Mouse (Mus musculus) urinary bladder, postnatal 14 days (tissue): ENCODE data around the gene Ccr1l1.
"Not testable (repeated sequence)": the region's sequence is repeated elsewhere in the genome, so short reads cannot be mapped to it uniquely, and the experiment has no call there.

Source experiments
- DNase-seq: peaks from one replicate; pipeline ENCODE4 v3.0.0; 2021; ENCODE audit warnings: low spot score

Gene Ccr1l1

DNA sequence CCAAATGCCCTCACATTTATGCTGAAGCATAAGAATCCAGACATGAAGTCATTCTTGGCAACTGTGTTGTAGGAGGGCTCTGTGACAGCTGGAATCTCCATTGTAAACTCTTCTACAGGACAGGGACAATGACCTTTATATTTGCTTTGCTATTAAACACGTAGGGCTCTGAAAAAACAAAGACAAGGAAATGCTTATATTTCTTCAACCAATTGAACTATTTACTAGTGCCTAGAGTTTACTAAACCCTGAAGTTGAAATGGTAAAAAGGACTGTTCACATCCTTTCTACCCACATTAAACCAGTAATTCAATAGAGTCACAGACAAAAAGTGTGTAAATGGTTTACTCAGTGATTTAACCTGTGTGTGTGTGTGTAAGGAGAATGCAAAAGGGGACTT, at the start of gene Ccr1l1:
TSS of gene Ccr1l1 (minus strand) at position 101 of the 400 bp plus-strand sequence.
- no peak for DNase-seq

- no peak for DNase-seq
Observed at GRCm38 (mm10) chr9:124021672-124022071, 43.5 kb upstream of the Ccr1l1 start, which contains the start of gene Ccr3. Ccr3 (plus strand) TSS chr9:124021972.

- no peak for DNase-seq
Observed at GRCm38 (mm10) chr9:124019887-124020286, 41.7 kb upstream of the Ccr1l1 start.

DNA sequence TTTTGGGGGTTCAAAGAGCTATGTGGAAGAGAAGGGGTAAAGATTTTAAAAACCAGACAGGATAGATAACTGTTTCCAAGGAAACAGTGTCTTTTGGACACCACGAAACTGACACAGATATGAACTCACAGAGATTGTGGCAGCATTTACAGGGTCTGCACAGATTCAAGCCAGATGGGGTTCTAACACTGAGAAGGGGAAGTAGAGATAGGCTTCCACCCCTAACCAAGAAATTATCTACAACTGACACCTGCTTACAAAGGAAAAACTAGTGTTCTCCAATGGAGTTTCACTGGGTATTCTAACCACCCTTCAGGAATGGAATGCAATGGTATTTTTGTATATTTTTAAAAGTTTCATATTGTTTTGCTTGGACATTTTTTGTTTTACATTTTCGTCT, 37.8 kb upstream of the Ccr1l1 start:
- no peak for DNase-seq

DNA sequence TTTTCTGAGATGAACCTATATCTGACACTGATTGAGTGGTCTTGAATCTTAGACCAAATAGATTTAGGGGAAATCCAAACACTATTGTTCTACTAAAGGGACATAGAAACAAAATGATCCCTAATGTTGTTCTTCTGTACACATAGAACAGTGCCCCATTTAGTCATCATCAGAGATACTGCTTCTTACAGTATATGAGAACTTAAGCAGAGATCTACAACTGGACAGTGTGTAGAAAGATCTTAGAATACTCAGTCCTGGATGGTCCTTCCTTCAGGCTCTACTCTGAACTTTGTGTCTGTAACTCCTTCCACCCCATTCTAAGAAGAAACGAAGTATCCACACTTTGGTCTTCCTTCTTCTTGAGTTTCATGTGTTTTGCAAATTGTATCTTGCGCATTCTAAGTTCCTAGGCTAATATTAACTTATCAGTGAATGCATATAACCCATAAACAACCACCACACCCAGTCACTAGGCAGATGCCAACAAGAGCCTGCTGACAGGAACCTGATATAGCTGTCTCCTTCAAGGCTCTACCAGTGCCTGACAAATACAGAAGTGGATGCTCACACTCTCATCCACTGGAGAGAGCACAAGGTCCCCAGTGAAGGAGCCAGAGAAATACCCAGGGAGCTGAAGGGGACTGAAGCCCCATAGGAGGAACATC, 36.9 kb upstream of the Ccr1l1 start:
- DNase-seq: no peak

DNA sequence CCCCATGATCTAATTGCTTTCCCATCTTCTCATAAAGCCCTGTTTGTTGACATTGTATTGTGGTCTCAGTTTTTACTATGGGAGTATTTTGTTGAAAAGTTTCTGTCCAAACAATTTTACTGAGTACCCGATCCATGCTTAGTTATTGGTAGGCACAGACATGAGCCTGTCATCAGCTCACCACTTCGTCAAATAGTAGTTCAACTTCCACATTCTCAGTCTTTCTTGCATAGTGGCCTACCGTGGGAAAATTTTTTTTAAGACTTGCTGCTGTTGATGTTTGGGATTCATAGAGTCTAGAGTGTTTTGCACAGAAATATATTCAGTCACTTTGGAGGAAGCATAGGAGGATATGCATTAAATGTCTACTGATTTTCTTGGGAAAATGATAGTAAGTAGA, 35.1 kb upstream of the Ccr1l1 start:
- DNase-seq: no peak

- no peak for DNase-seq
Observed at GRCm38 (mm10) chr9:124012691-124013090, 34.5 kb upstream of the Ccr1l1 start.

- DNase-seq: no peak
Observed at GRCm38 (mm10) chr9:123999784-124000183, 21.6 kb upstream of the Ccr1l1 start.

DNA sequence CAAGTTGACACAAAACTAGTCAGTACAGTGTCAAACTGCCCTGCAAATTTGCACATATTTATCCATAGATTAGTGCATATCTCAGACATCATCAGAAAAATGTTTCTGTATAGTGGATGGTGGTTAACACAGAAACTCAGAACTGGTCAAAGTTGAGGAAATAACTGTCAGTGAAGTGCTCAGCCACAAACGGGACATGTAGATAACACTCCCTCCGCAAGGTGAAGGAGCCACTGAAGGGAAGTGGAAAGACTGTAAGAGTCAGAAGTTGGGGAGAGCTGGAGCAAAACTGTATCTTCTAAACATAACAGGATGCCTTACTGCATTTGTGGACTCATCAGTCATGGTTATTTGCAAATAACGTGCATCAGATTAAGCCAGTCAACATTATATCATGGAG, 19.5 kb upstream of the Ccr1l1 start:
- DNase-seq: no peak

DNA sequence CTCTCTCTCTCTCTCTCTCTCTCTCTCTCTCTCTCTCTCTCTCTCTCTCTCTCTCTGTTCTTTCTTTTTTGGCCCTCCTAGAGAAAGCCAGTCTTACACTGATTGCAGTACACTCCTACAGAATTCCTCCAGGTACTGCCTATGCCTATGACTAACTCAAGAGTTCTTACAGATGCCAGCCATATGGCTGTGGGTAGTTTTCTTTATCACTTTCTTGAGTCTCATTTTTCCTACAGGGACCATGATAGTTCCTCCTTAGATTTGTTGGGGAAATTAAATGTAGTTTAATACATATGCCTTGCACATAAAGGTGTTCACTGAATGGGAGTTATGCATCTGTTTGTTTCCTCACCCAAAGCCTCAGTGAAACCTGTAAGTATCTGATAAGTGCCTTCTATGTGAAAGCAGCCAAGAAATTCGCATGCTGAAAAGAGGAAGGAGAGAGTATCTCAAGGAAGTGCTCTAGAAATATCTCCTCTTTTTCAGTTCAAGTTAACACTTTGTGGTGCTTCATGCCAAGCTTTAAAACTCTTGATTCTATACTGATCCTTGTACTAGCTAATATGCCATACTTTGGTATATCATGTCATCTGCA, 13.2 kb upstream of the Ccr1l1 start:
- DNase-seq: no peak

DNA sequence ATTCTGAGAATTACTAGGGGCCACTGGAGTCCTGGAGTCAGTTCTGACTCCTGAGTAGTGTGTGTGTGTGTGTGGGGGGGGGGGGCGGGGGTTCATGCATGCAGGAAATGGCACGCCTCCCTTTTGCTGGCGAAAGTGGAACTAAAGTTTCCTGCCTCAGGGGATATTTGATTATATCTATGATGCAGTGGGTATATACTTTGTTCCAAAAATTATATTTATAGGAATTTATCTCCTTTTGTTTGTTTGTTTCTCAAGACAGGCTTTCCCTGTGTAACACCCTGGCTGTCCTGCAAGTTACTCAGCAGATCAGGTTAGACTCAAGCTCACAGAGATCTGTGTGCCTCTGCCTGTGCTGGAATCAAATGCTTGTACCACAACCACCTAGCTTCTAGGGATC, 11.5 kb upstream of the Ccr1l1 start:
- DNase-seq: no peak

- DNase-seq: peak; percentile 12
Observed at GRCm38 (mm10) chr9:123986217-123986616, 8.0 kb upstream of the Ccr1l1 start.

- no peak for DNase-seq
Observed at GRCm38 (mm10) chr9:123984943-123985342, 6.7 kb upstream of the Ccr1l1 start.

DNA sequence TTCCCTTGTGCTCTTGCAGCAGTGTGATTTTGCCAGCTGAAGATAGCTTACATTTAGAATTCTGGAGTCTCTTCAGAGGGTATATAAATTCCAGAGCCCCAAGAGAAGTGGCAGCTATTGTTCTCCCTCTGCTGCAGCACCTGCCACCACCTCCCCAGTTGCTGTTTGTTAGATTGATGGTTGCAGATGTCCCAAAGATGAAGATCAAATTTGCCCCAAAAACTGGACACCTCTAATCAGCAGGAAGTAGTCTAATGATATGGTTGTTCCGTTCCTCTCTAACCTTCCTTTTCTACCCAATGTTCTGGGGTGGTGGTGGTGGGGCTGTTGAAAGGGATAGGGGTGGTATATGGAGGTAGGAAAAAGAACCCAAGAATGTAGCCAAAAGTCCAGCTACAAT, 4.5 kb upstream of the Ccr1l1 start:
- no peak for DNase-seq

DNA sequence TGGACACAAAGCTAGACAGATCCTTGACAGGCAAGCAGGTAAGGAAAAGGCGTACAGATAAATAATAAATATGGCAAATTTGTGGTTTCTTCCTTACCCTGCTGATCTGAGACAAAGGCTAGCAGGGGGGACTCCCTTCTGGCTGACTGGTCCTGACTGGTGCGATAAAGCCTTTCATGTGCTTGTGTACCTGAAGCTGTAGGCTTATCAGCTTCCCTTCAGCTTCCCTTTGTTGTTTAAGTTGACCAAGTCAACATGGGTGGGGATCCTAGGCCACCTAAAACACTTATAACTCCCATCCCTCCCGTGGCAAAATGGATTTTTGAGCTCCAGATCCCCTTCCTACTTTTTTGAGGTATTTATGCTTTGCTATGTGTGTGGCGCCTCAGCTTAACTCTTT, 3.7 kb upstream of the Ccr1l1 start:
- DNase-seq: no peak

DNA sequence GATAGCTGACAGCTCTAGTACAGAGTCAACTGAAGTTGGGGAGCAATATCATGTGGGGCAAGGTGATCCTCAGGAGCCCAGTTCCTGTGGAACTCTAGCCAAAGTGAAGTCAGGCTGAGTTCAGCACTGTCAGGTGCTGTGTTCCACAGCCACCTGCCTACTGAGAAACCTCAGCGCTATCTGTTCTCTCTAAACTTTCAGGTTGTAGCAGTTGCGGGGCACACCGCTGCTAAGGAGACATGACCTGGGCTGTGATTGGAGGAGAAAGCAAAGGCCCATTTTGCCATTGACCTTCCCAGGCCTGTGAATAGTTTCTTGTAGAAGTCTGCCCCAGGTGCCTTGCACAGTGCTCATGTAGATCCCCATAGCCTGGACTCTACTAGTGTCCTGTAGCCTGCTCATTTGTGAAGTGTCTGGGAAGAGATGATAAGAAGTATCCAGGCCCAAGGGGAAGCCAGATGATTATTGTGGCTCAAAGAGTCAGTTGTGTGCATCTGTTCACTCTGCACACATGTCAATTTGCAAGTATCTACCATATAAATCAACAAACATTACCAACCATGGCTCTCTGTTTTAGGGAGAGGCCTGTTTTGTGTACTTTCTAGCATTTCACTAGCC, 2.8 kb upstream of the Ccr1l1 start:
- DNase-seq: not testable (repeated sequence)

GRCm38 (mm10) chr9:123976876-123977663, 1.1 kb downstream of the Ccr1l1 start:
- no peak for DNase-seq

DNA sequence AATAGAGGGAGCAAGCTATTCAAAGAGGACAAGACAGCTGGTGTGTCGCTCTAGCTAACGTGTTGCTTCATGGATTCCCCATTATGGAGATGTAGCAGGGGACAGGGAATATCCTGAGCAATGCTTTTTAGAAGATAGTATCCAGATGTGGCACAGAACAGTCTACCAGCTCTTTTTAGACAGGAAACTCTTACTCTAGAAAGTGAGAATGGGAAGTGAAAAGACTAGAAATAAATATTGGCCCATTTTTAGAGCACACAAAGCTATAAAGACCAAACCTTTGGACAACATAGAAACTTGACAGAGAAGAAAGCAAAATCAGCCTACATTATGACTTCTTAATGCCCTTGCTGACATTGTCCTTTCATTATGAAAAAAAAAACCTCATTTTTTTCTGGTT, 2.6 kb downstream of the Ccr1l1 start:
- no peak for DNase-seq

DNA sequence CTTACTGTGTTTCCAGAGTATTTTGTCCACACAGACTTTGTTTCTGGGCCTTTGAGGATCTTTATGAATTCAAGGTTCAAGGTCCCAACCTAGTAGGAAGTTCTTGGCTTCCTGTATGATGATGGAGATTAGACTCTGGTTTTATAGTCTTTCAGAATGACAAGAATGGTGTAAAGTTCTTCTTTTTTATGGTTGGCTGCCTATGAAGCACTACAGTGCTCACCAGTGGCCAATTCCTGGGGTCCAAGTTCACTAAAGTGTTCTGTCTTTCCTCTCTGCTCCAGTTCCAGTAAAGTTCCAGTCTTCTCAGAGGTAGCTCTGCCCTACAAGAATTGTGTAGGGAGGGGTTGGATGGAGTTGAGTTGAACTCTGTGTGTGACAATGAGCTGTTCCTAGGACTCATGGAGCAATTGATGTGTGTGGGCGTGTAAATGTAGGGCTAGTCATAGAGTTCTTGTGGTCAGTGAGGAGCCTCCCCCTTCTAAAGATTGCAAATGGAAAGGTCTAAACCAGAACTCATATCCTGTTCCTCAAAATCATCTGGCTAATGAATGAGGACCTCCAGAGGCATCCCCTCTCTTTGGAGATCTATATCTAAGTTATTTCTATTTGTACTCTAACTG, 9.8 kb downstream of the Ccr1l1 start, which contains the start of gene Ccr1:
TSS of gene Ccr1 (minus strand) at position 403 of the 623 bp plus-strand sequence.
- DNase-seq: no peak

DNA sequence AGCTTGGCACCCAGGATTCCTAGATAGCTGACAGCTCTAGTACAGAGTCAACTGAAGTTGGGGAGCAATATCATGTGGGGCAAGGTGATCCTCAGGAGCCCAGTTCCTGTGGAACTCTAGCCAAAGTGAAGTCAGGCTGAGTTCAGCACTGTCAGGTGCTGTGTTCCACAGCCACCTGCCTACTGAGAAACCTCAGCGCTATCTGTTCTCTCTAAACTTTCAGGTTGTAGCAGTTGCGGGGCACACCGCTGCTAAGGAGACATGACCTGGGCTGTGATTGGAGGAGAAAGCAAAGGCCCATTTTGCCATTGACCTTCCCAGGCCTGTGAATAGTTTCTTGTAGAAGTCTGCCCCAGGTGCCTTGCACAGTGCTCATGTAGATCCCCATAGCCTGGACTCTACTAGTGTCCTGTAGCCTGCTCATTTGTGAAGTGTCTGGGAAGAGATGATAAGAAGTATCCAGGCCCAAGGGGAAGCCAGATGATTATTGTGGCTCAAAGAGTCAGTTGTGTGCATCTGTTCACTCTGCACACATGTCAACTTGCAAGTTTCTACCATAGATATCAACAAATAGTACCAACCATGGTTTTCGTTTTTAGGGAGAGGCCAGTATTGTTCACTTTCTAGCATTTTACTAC, 11.2 kb downstream of the Ccr1l1 start:
- DNase-seq: not testable (repeated sequence)

DNA sequence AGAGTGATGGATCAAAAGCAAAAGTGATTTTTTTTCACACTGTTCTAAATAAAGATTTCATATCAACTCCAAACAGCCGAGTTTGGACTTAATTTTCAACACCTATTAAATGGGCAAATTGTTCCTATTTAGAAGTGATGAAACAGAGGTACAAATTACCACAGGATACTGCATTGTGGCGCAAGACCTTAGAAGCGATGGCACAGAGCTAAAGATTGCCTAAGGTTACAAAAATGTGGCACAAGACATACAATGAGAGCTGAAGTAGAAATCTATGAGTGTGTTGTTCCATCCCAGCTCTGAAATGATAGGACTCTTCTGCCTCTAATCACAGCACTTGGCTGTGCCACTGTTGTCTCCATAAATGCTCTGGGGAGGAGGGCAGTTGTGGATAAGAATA, 13.4 kb downstream of the Ccr1l1 start:
- DNase-seq: no peak

GRCm38 (mm10) chr9:123960161-123960560, 18.0 kb downstream of the Ccr1l1 start:
- no peak for DNase-seq
